Mouse (Mus musculus) lung, embryonic 15.5 days (tissue): ENCODE measurements around the gene Arfip1. TPM values are rescaled to one million over a fixed set of nuclear protein-coding genes. Genes with fewer than 3 reads are reported as not detected.

Experiments
- ATAC-seq: fragments of 200-750 bp; cut with Nextera tagmentation; 2 replicates; pipeline ENCODE4 v1.8.0; 2017; ENCODE audit warnings: moderate number of reproducible peaks, borderline replicate concordance; ENCODE audit not compliant: low FRiP score, low TSS enrichment; ENCODE audit errors: extremely low read depth
- H3K27ac ChIP-seq: fragments of 300-500 bp; sonication (generic); 2 replicates; pipeline ENCODE4 v1.5.1; 2015; ENCODE audit warnings: moderate library complexity, mild to moderate bottlenecking, inconsistent platforms
- H3K27me3 ChIP-seq: fragments of 300-500 bp; sonication (generic); 2 replicates; pipeline ENCODE4 v1.6.1; 2015; ENCODE audit warnings: inconsistent platforms
- H3K36me3 ChIP-seq: fragments of 300-500 bp; sonication (generic); 2 replicates; pipeline ENCODE4 v1.6.1; 2015; ENCODE audit warnings: inconsistent platforms
- H3K4me1 ChIP-seq: fragments of 300-500 bp; sonication (generic); 2 replicates; pipeline ENCODE4 v1.6.1; 2015; ENCODE audit warnings: inconsistent platforms
- H3K4me2 ChIP-seq: fragments of 300-500 bp; sonication (generic); 2 replicates; pipeline ENCODE4 v1.6.1; 2015; ENCODE audit warnings: inconsistent platforms, mild to moderate bottlenecking, moderate library complexity
- H3K4me3 ChIP-seq: fragments of 300-500 bp; sonication (generic); 2 replicates; pipeline ENCODE4 v1.5.1; 2015; ENCODE audit warnings: mild to moderate bottlenecking, inconsistent platforms
- H3K9ac ChIP-seq: fragments of 300-500 bp; sonication (generic); 2 replicates; pipeline ENCODE4 v1.6.1; 2015; ENCODE audit warnings: inconsistent platforms
- H3K9me3 ChIP-seq: fragments of 300-500 bp; sonication (generic); 2 replicates; pipeline ENCODE4 v1.6.1; 2016; ENCODE audit warnings: inconsistent platforms
- WGBS: fragments of 180-500 bp; shearing (Covaris S2); methylation state at CpG from one replicate; pipeline ENCODE4 v1.1.7; 2015; 5-methylcytosine and 5-hydroxymethylcytosine counted together
- polyA plus RNA-seq: library from polyadenylated mRNA; unstranded; fragments of >200 nt; fragmentation: Nextera tagmentation; extraction: Ambion mirVana; gene quantifications from 2 replicates; pipeline ENCODE4 v1.2.1, GENCODE M21; 2015

The Arfip1 gene
- 55.1 and 60.8 TPM in 2 replicates for polyA plus RNA-seq

GRCm38 (mm10) chr3:84582023-84582912, at the start of gene Arfip1:
Gene Arfip1 (minus strand): TSS chr3:84582625.
- Histone ChIP-seq H3K4me1 (peaks cover 39% of the 10 kb centered on the region), H3K9me3 (no peaks in the 10 kb centered on the region), H3K4me2 (peak within 1 kb of the TSS; percentile 87), H3K27ac (peak within 1 kb of the TSS; percentile 97), H3K4me3 (peak within 1 kb of the TSS; percentile 70), H3K9ac (peak within 1 kb of the TSS; percentile 82), H3K27me3 (no peaks in the 10 kb centered on the region), H3K36me3 (no peaks in the 10 kb centered on the region)
- ATAC-seq, result peak; percentile 99
- WGBS, result under 1% methylated on average over 65 of the region's 70 CpGs

- no peaks in the 10 kb centered on the region for H3K36me3 ChIP-seq
- H3K9ac ChIP-seq, result no peak overlapping the region
- 0 out of 2 replicates have a peak, but pooled peaks cover 6% of the 10 kb centered on the region for H3K4me1 ChIP-seq
- no peaks in the 10 kb centered on the region for H3K27me3 ChIP-seq
- no peak for ATAC-seq
- no peak overlapping the region for H3K4me2 ChIP-seq
- H3K4me3 ChIP-seq, result no peak overlapping the region
- WGBS, result 94% methylated on average over 9 of the region's 9 CpGs
- no peaks in the 10 kb centered on the region for H3K9me3 ChIP-seq
- H3K27ac ChIP-seq, result no peak overlapping the region
These were observed 49.2 kb upstream of the Arfip1 start for GRCm38 (mm10) chr3:84631586-84631985.

GRCm38 (mm10) chr3:84622026-84622425, 39.6 kb upstream of the Arfip1 start:
- no peaks in the 10 kb centered on the region for H3K27me3 ChIP-seq
- WGBS, result 18% methylated on average over 3 of the region's 3 CpGs
- H3K9ac ChIP-seq, result no peak overlapping the region
- H3K9me3 ChIP-seq, result no peaks in the 10 kb centered on the region
- no peak for ATAC-seq
- no peak overlapping the region for H3K4me2 ChIP-seq
- H3K36me3 ChIP-seq, result no peaks in the 10 kb centered on the region
- H3K27ac ChIP-seq, result no peak overlapping the region
- no peak overlapping the region for H3K4me3 ChIP-seq
- H3K4me1 ChIP-seq, result peaks cover 7% of the 10 kb centered on the region; the same call in 1 of the 2 replicates

GRCm38 (mm10) chr3:84619725-84620124, 37.3 kb upstream of the Arfip1 start:
- H3K4me1 ChIP-seq, result no peaks in the 10 kb centered on the region
- H3K9me3 ChIP-seq, result no peaks in the 10 kb centered on the region
- no peak overlapping the region for H3K9ac ChIP-seq
- 87% methylated on average over 6 of the region's 6 CpGs for WGBS
- no peak for ATAC-seq
- no peaks in the 10 kb centered on the region for H3K27me3 ChIP-seq
- H3K27ac ChIP-seq, result no peak overlapping the region
- no peak overlapping the region for H3K4me2 ChIP-seq
- no peaks in the 10 kb centered on the region for H3K36me3 ChIP-seq
- no peak overlapping the region for H3K4me3 ChIP-seq

GRCm38 (mm10) chr3:84619056-84619455, 36.6 kb upstream of the Arfip1 start:
- WGBS, result 89% methylated on average over 7 of the region's 7 CpGs
- H3K36me3 ChIP-seq, result no peaks in the 10 kb centered on the region
- no peaks in the 10 kb centered on the region for H3K27me3 ChIP-seq
- no peak overlapping the region for H3K4me2 ChIP-seq
- H3K4me3 ChIP-seq, result no peak overlapping the region
- H3K9me3 ChIP-seq, result no peaks in the 10 kb centered on the region
- ATAC-seq, result no peak
- H3K27ac ChIP-seq, result no peak overlapping the region
- H3K4me1 ChIP-seq, result no peaks in the 10 kb centered on the region
- H3K9ac ChIP-seq, result no peak overlapping the region

- Histone ChIP-seq H3K9me3 (no peaks in the 10 kb centered on the region), H3K36me3 (no peaks in the 10 kb centered on the region), H3K4me2 (no peak overlapping the region), H3K4me1 (no peaks in the 10 kb centered on the region), H3K27ac (no peak overlapping the region), H3K9ac (no peak overlapping the region), H3K4me3 (no peak overlapping the region), H3K27me3 (no peaks in the 10 kb centered on the region)
- 78% methylated on average over 2 of the region's 2 CpGs for WGBS
- no peak for ATAC-seq
These were observed 36.2 kb upstream of the Arfip1 start for GRCm38 (mm10) chr3:84618627-84619026.

- WGBS, result 38% methylated on average over 7 of the region's 7 CpGs
These were observed 33.4 kb upstream of the Arfip1 start for GRCm38 (mm10) chr3:84615856-84616225.

GRCm38 (mm10) chr3:84615050-84615855, 32.8 kb upstream of the Arfip1 start:
- Histone ChIP-seq H3K4me2 (no peak overlapping the region), H3K9ac (no peak overlapping the region), H3K27me3 (no peaks in the 10 kb centered on the region), H3K4me3 (no peak overlapping the region), H3K36me3 (no peaks in the 10 kb centered on the region), H3K27ac (no peak overlapping the region), H3K4me1 (no peaks in the 10 kb centered on the region), H3K9me3 (no peaks in the 10 kb centered on the region)
- 21% methylated on average over 5 of the region's 5 CpGs for WGBS
- ATAC-seq, result no peak

More at GRCm38 (mm10) chr3:84615856-84616225, 33.4 kb upstream of the Arfip1 start:
- no peak overlapping the region for H3K4me3 ChIP-seq
- no peaks in the 10 kb centered on the region for H3K27me3 ChIP-seq
- no peak for ATAC-seq
- H3K4me1 ChIP-seq, result no peaks in the 10 kb centered on the region
- no peaks in the 10 kb centered on the region for H3K36me3 ChIP-seq
- no peak overlapping the region for H3K27ac ChIP-seq
- no peak overlapping the region for H3K4me2 ChIP-seq
- no peak overlapping the region for H3K9ac ChIP-seq
- no peaks in the 10 kb centered on the region for H3K9me3 ChIP-seq

- Histone ChIP-seq H3K9ac (no peak overlapping the region), H3K4me1 (no peaks in the 10 kb centered on the region), H3K4me3 (no peak overlapping the region), H3K27me3 (no peaks in the 10 kb centered on the region), H3K4me2 (no peak overlapping the region), H3K36me3 (no peaks in the 10 kb centered on the region), H3K9me3 (no peaks in the 10 kb centered on the region), H3K27ac (no peak overlapping the region)
- WGBS, result 68% methylated on average over 9 of the region's 9 CpGs
- no peak for ATAC-seq
These were observed 27.8 kb upstream of the Arfip1 start for GRCm38 (mm10) chr3:84610183-84610710.

- H3K4me1 ChIP-seq, result 0 out of 2 replicates have a peak, but pooled peaks cover 14% of the 10 kb centered on the region
- no peak overlapping the region for H3K4me2 ChIP-seq
- H3K4me3 ChIP-seq, result no peak overlapping the region
- H3K27ac ChIP-seq, result no peak overlapping the region
- H3K9ac ChIP-seq, result no peak overlapping the region
- H3K36me3 ChIP-seq, result no peaks in the 10 kb centered on the region
- no peaks in the 10 kb centered on the region for H3K27me3 ChIP-seq
- H3K9me3 ChIP-seq, result no peaks in the 10 kb centered on the region
- 51% methylated on average over 6 of the region's 9 CpGs for WGBS
- no peak for ATAC-seq
These were observed 20.8 kb upstream of the Arfip1 start for GRCm38 (mm10) chr3:84603212-84603611.

- no peak for ATAC-seq
- Histone ChIP-seq H3K27ac (no peak overlapping the region), H3K9me3 (no peaks in the 10 kb centered on the region), H3K27me3 (no peaks in the 10 kb centered on the region), H3K9ac (no peak overlapping the region), H3K4me3 (no peak overlapping the region), H3K36me3 (no peaks in the 10 kb centered on the region), H3K4me2 (no peak overlapping the region), H3K4me1 (0 out of 2 replicates have a peak, but pooled peaks cover 18% of the 10 kb centered on the region)
- 93% methylated on average over 2 of the region's 2 CpGs for whole genome bisulfite sequencing
These were observed 20.3 kb upstream of the Arfip1 start for GRCm38 (mm10) chr3:84602759-84603158.
